Mouse (Mus musculus) megakaryocyte, embryonic 14.5 days (primary cell): Measurements from ENCODE around the gene Traf4.

Experiments used
- FLI1 ChIP-seq: IDR thresholded peaks from 2 replicates; pipeline ENCODE4 v1.6.1; 2012; ENCODE audit warnings: low read length, inconsistent platforms, mixed read lengths
- GATA1 ChIP-seq: IDR thresholded peaks from 3 replicates; pipeline ENCODE4 v1.6.1; 2012; ENCODE audit warnings: mixed read lengths, low read length, inconsistent platforms, borderline replicate concordance

DNA sequence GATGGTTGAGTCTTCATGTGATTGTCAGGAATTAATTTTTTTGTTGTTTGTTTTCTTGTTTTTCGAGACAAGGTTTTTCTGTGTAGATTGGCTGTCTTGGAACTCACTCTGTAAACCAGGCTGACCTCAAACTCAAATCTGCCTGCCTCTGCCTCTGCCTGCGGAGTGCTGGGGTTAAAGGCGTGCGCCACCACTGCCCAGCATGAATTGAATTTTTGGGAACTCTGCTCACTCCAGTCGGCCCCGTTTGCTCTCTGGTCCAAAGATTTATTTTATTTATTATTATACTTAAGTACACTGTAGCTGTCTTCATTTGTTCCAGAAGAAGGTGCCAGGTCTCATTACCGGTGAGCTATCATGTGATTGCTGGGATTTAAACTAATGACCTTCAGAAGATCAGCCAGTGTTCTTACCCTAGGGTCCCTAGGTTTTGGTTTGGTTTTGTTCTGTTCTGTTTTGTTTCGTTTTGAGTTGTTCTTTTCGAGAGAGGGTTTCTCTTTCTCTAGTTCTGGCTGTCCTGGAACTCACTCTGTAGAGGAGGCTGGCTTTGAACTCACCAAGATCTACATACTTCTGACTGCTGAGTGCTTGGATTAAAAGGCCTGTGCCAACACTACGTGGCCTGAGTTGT, 18.6 kb upstream of the Traf4 start:
- TF ChIP-seq GATA1 (no peak), FLI1 (no peak)
